Mouse (Mus musculus): ENCODE measurements around the gene Popdc3.
"Not testable (repeated sequence)": the region's sequence is repeated elsewhere in the genome, so short reads cannot be mapped to it uniquely, and the experiment has no call there.

Popdc3 gene

DNA sequence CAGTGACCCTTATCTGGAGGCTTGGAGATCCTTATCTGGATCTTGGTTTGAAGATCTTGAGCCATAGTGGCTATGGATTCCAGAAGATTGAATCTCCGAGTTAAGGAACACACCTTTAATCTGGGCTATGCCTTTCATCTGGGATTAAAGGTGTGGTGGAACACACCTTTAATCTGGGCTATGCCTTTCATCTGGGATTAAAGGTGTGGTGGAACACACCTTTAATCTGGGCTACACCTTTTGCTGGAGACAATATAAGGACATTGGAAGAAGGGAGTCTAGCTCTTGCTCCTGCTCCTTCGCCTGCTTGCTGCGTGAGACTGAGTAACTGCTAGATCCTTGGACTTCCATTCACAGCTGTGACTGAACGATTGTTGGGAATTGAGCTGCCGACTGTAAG lies at the start of gene Popdc3:
Gene Popdc3 (plus strand): TSS at position 301 of the 400 bp plus-strand sequence.
- in situ Hi-C loops (cut with MboI), result not testable (repeated sequence)

DNA sequence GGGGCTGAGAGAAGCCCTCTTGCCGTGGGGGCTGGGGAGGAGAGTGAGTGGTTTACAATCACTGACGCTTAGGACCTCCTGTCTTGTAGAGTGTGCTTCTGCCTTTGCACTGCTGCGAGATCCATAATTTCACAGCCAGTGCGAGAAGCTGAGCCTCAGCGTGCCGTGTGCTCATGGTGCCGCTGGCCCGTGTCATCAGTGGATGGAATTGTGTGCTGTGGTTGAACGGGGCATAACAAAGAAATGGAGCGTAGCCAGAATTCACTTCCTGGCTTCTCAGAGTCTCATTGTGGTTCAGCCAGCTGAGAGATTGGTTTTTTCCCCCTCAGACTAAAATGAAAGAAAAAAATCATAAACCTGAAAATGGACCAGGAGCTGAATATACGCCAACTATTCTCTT lies 48.8 kb upstream of the Popdc3 start:
- in situ Hi-C loops (cut with MboI), result no loop called here

DNA sequence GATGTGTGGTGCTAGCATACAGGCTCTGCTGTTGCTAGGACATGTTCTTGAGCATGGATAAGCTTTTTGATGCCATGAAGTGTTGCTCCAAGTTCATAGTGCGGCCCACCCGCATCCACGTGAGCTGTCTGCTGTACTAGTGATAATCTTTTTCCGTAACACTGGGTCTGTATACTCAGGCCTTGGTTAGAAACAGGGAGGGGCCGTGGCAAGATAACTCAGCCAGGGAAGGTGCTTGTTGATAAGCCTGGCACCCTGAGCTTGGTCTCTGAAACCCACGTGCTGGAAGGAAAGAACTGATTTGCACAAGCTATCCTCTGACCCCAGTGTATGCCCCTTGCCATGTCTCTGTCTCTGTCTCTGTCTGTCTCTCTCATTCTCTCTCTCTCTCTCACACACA lies 47.9 kb upstream of the Popdc3 start:
- in situ Hi-C loops (cut with MboI), result loop anchor here (5.0 kb wide), 1 partner anchor 33 kb away; no protein-coding TSS in a partner anchor

DNA sequence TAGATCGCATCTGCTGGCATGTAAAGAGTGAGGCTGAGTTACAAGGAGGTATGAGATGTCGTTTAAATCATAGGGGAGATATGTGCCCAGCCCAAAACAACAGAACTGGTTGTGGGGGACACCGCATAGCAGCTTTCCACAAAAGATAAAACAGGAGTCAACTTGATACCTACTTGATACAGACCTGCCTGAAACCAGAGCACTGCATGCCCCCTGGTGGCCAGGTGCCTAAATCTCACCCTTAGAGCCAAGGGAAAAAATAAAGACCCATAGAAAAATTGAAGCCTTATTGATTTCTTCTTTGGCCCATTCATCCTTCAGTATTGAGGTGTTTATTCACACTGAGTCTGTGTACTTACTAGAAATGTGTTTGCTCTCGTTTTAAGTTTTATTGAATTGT lies 45.5 kb upstream of the Popdc3 start:
- in situ Hi-C loops (cut with MboI), result loop anchor here (5.0 kb wide), 1 partner anchor 35 kb away; no protein-coding TSS in a partner anchor

DNA sequence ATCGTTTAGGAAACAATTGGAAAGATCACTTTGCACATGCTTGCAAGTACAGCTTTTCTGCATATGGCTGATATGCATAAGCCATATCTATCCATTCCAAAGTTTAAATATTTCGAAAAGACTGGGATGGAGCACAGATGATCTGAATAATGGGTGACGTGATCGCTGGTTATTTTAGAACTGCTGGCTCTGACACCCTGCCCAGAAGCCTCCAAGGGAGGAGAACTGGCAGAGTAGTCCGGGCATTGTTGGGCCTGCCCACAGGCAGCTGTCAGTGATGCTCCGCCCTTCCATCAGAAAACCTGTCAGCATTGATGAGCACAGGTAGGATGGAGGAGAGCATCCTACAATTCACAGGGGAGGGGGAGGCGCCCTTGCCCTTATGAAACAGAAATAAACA lies 41.1 kb upstream of the Popdc3 start:
- in situ Hi-C loops (cut with MboI), result no loop called here

DNA sequence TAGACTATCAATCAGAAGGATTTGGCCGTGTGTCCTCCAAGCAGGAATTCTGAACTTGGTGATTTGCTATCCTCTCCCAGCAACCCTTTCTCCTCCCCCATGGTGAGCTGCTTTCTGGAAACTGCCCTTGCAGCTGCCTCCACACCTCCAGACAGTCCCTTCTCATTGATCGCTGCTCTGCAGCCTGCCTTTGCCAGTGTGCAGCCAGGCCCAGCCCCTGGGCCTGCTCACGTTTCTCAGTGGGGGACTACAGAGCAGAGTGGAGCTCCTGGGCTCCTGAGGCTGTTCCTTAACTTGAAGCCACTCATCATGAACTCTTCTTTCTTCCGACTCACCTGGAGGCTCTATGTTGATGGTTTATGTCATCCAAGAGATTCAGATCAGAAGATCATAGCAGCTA lies 38.0 kb upstream of the Popdc3 start:
- in situ Hi-C loops (cut with MboI), result no loop called here

DNA sequence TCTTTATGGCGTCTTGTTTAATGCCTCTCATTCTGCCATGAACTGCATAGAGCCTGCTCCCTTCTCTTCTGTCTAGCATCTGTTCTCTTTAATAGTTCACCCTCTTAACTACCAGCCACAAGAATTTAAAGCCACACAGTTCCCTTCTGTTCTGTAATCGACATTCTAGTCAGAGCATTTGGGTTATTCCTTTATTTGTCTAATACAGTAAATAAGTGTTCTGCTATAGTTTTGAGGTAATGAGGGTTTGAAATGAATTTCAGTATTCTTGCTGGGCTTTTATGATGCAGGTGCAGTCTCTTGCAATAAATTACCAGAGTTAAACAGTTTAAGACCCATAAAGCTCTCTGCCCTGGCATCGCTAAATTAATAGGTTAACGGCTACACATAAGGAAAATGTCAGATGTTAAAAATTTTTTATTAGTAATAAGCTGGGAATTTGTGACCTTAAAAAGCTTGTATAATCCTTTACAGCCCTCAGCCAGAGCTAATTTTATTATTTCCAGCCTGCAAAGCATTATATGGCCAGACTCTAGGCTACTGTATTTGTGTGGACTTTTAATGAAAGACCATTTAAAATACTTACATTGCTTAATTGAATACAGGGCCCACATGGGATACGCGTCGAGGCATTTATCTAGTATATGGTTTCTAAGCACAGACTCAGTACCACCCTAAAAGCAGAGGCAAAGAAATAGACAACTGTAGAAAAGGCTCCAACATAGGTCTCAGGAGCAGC lies 37.3 kb upstream of the Popdc3 start:
- in situ Hi-C loops (cut with MboI), result no loop called here

DNA sequence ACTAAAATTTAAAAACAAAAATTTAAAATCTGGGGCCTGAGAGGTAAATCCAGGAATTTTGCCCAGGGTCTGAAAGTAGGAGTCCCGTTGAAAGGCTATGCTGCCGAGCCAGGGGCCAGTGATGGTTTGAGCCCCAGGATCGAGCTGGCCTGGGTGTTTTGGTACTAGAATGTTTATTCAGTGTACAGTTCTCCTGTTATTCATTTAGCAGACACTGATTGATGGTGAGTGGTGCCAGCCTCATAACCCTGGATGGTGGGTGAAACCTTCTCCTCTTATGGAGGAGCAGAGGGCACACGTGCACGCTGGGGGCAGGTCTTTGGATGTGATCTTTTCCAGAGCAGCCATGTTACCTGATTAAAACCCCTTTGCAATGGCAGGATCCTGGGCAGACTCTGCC lies 35.5 kb upstream of the Popdc3 start:
- in situ Hi-C loops (cut with MboI), result no loop called here

DNA sequence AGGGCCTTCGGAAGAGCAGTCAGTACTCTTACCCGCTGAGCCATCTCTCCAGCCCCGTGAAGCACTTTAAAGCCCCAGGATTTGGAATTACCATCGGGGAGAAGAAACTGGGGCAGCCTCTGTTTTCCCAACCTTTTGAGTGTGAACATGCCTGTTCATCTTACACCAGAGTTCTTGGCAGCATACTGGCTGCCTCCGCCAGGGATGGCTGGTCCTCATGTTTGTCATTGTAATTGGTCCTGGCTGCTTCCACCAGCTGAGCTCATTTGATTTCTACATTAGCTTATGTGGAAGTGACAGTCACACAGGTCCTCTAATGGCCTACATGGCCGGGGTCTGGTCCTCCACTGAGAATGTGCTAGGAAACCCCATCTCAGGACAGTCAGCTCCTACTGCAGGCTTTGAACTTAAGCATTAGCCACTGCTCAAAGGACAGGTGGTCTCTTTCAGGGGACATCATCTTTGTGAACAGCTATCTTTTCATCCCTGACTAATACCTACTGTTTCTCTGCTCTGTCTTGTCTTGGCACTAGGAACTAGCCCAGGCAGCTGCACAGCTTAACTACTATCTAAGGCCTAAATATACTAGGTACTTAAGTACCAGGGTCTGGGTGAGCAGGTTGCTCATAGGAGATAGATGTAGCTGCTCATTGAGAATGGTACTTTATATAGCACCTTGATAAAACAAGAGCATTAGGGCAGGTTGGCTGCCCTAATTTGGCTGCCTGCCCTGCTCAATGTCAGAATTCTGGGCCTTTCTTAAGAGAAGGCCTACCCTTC lies 33.7 kb upstream of the Popdc3 start:
- in situ Hi-C loops (cut with MboI), result no loop called here

DNA sequence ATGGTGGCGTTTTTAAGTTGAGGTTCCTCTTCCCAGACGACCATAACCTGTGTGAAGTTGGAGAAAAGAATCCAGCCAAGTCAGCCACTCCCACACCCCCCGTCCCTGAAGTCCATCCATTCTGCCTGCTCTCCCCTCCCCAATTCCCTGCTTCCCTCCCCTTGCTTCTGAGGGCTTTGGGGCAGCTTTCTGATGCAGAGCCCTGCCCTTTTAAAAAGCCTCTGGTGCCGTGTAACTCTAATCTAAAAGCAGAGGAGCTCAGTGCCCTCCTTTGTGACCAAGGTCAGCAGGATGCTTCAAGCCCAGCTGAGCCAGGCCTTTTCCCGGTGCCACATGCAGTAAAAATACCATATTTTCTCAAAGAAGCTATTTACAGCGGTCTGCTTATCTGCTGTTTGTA lies 31.1 kb upstream of the Popdc3 start:
- in situ Hi-C loops (cut with MboI), result no loop called here

DNA sequence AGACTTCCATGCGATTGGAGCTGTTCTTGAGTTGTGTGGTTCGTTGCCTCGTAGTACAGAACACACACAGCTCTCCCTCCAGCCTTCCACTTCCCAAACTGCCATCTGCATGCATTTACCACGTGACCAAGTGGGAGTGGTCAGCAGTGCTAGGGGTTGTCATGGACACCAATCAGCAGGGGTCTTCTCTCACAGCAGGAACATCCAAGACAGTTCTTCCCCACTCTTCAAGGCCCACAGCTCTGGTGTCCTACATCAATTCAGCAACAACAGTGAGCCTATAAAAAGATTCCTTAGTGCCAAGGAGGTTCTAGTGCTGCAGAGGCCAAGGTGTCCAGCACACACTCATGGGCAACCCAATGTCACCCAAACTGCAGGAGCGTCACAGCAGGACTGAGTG lies 26.8 kb upstream of the Popdc3 start:
- in situ Hi-C loops (cut with MboI), result no loop called here

DNA sequence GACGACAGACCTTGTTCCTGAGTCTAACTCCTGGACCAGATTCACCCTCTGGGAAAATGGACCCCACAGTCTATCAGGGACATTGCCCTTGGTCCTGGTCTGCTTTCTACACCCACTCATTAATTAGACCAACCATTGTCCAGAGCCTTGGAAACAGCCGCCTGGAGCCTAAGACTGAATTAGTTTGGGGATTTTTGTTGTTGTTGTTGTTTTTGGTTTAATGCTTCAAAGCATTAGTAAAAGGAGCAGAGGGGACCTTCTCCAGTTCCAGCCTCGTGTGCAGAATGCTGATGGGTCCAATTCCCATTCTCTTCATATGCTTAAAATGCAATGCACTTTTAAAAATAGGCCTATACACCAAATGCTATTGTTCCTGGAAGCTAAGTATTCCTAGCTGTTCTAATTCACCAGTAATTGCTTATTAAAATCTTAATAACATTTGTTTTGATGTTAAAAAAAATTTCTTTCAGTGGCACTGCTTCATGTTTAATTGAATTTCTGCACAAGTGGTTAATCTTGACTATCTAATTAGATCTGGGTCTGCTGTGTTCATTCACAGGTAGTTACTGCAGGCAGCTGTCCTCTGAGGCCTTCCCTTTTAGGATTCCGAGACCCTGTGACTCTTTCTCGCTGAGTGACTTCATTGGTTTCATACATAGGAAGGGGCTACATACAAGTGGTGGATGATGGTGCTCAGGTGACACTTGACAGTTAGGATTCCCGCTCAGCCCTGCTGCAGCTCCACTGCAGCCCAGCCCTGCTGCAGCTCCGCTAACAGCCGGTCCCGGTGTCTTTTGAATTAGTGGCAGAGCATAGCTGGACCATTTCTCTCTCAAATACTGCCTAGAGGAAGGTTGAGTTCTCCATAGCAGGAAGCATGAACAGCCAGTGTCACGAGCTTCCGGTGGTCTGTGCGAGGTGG lies 25.9 kb upstream of the Popdc3 start:
- in situ Hi-C loops (cut with MboI), result no loop called here

DNA sequence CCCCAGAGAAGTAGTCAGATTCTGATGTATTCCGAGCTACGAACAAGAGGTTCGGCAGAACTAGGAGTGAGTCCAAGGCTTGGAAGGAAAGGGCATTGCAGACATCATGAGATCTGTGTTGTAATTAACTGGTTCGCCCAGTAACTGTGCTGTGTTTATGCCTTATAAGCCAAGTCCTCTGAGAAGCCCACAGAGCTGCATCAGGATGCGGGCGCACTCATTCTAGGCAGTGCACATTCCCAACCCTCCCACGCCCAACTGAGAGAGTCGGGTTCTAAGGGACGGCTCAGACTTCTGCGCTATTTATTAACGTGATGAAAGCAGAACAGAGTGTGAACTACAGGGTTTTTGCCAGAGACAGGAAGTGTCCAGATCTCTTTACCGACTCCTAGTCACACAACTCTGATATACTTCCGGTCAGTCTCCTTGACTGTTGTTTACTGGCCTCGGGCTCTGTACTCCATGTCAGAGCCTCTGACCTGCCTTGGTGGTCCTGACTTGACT lies 23.3 kb upstream of the Popdc3 start:
- in situ Hi-C loops (cut with MboI), result no loop called here

DNA sequence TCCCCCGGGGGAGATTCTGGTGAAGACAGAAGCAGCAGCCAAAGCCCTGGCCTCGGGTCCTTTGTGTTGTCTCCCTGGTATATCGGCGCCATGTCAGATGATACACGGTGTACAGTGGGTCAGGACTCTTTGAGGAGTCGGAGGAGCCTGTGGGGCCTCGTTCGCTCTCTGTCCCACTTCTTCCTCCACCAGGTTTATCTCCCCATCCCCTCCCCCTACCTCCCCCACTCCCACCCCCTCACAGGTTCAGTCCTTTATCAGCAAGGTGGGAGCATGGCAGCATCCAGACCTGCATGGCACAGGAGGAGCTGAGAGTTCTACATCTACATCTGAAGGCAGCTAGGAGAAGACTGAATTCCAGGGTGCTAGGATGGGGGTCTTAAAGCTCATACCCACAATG lies 12.0 kb upstream of the Popdc3 start:
- in situ Hi-C loops (cut with MboI), result no loop called here

DNA sequence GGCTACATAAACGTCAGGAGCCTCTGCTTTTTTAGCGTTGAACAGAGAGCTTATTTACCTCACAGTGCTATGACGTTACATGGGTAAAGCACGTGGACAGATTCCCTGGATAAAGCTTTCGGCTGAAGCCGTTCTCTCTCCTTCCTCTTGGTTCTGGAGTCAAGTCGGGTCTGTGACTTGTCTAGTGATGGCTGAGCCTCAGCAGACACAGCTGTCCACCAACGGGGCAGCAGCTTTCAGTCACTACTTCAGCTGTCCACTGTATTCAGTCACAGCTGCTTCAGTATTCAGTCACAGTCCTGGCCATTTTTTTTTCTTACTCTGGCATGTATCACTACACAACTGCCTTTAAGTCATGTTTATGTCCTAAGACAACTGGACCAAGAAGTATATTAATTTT lies 4.0 kb upstream of the Popdc3 start:
- in situ Hi-C loops (cut with MboI), result no loop called here

DNA sequence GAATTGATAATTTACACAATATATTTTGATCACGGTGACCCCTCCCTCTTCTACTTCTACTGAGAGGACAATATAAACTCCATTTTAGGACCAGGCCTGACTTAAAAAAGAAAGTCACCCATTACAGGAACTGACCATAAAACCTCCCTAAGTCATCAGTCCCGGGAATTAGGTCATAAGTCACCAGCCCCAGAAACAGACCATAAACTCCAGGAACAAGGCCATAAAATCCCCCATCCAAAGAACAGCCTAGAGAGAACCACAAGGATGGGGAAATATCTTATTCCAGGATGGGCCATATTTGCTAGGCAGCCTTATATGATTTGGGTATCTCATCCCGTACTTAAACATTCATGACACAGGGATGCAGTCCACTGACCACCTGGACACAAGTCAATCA lies 3.6 kb upstream of the Popdc3 start:
- in situ Hi-C loops (cut with MboI), result no loop called here

DNA sequence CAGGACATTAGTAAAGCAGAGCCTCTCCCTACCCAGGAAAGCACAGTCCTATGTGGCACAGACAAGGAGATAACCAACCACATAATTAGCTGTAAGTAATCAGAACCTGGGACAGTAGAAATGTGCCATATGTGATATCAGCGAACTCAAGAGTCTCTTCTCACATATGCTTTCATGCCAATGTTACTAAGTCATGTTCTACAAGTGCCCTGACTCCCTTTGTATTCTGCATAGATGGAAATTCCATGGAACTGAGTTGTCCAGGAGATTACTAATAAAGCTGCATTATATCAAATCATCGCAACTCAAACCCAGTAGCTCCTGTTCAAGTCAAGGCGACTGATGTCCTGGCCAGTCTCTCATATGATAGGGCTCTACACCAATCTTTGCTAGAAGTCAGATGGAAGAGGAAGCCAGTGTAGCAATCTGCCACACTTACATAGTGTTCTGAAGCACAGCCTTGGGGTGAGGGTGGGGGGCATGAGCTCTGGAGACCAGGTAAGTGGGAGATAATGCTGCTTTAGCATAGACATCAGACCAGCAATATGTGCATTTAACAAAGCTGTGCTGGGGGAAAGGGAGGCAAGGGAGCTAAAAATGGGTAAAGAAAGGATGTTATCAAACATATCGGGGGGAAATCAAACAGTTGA lies 2.9 kb downstream of the Popdc3 start:
- in situ Hi-C loops (cut with MboI), result no loop called here

DNA sequence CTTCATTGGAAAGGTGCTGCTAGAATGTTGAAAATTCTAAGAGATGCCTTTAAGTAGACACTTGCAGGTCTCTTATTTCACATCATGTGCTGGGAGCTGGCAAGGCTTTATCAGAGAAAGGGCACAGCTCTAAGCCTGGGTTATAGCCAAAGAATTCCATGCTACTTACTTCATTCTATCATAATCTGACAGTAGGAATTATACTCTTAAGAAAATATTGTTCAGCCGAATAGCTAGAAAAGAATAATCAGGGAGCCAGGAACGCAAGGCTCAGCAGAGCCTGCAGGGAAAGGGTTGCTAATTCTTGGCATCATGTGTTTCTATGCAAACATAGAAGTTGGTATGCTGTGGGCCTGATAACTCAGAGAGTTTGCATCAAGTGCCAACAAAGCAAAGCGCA lies 3.4 kb downstream of the Popdc3 start:
- in situ Hi-C loops (cut with MboI), result no loop called here

DNA sequence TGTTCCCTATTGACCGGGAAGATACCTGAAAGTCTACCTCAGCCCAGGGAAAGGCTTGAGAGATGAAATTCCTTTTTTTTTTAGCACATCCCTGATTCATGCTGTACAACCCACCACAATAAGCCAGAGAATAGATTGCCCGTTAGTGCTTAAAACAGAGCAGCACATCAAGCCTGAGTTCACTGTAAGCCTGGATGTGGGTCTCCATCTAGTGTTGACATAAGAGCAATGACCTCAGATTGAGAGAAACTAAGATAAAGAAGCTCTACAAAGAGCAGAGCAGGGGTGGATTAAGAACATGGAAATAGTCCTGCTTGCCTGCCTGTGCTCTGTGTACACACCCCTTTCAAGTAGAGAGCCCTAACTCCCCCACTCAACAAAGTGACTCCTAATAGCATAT lies 7.6 kb downstream of the Popdc3 start:
- in situ Hi-C loops (cut with MboI), result no loop called here

DNA sequence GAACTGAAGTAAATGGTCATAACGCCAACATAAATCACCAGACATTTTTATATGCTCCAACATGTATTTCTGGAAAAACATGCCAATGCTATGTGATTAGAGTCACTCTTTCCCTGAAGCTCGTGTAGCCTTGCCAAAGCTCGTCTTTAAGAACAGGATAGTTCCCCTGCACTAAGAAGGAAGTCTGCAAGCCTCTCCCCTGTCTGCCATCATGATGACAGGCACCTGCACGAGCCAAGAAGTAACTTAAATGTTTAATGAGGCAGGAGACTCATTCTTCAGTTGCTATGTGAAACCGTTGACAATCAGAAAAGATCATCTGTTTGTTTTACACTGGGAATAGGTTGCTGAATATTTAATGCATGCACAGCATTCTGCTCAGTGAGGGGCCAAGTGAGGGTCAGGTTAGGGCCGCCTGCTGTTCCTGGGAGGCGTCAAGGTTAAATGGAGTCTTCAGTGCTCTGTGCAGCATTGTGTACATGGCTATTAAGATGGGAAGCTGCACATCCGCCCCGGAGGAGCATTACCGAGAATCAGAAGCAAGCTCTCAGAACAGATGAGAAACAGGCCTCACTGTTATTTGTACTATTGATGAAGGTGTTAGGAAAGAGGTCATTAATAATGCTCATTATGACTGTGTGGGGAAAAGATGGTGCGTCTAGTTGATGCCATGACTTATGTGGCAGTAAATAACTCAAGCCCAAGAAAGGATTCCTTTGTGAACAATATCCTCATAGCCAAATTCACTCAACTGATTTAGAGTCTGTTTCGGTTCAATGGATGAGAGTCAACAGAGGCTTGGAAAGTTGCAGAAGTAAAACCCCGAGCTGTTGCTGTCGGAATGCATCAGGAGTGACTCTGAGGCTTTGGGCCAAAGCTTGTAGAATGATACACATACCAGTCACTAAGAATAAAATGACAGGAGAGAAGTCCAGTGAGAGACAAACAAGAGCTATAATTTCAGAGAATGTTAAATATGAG lies 15.7 kb downstream of the Popdc3 start:
- in situ Hi-C loops (cut with MboI), result no loop called here
